Mouse (Mus musculus) limb, embryonic 11.5 days (tissue): Measurements from ENCODE around the gene Cenpm. TPM values are rescaled to one million over a fixed set of nuclear protein-coding genes. Genes with fewer than 3 reads are reported as not detected.

ENCODE experiments used
- ATAC-seq: fragments of 200-750 bp; cut with Nextera tagmentation; 2 replicates; pipeline ENCODE4 v1.8.0; 2017; ENCODE audit warnings: low read depth; ENCODE audit not compliant: insufficient number of reproducible peaks, low FRiP score, low TSS enrichment
- DNase-seq: peaks from one replicate; pipeline ENCODE4 v3.0.0-alpha.2; 2015; ENCODE audit warnings: low spot score
- H3K27ac ChIP-seq: fragments of 300-500 bp; sonication (generic); replicated peaks from 2 replicates; pipeline ENCODE4 v1.5.1; 2014; ENCODE audit warnings: low read depth, mild to moderate bottlenecking, low read length
- H3K27me3 ChIP-seq: fragments of 300-500 bp; sonication (generic); 2 replicates; pipeline ENCODE4 v1.6.1; 2014; ENCODE audit warnings: mild to moderate bottlenecking, low read length, mixed read lengths; ENCODE audit not compliant: control insufficient read depth, insufficient read depth
- H3K36me3 ChIP-seq: fragments of 300-500 bp; sonication (generic); 2 replicates; pipeline ENCODE4 v1.6.1; 2014; ENCODE audit warnings: mild to moderate bottlenecking, low read length, moderate library complexity, mixed read lengths; ENCODE audit not compliant: control insufficient read depth, insufficient read depth
- H3K4me1 ChIP-seq: fragments of 300-500 bp; sonication (generic); 2 replicates; pipeline ENCODE4 v1.6.1; 2014; ENCODE audit warnings: low read length, mixed read lengths; ENCODE audit not compliant: control insufficient read depth, insufficient read depth
- H3K4me2 ChIP-seq: fragments of 300-500 bp; sonication (generic); 2 replicates; pipeline ENCODE4 v1.6.1; 2014; ENCODE audit warnings: low read depth, mild to moderate bottlenecking, moderate library complexity; ENCODE audit not compliant: severe bottlenecking
- H3K4me3 ChIP-seq: fragments of 300-500 bp; sonication (generic); 2 replicates; pipeline ENCODE4 v1.5.1; 2014; ENCODE audit warnings: low read depth, low read length
- H3K9ac ChIP-seq: fragments of 300-500 bp; sonication (generic); 2 replicates; pipeline ENCODE4 v1.6.1; 2014; ENCODE audit warnings: mild to moderate bottlenecking, low read length
- H3K9me3 ChIP-seq: fragments of 300-500 bp; sonication (generic); 2 replicates; pipeline ENCODE4 v1.6.1; 2016; ENCODE audit warnings: low read length; ENCODE audit not compliant: control insufficient read depth
- WGBS: fragments of 180-500 bp; shearing (Covaris S2); extraction: QIAGEN DNeasy Blood & Tissue Kit; methylation state at CpG from one replicate; pipeline ENCODE4 v1.1.7; 2014; 5-methylcytosine and 5-hydroxymethylcytosine counted together
- polyA plus RNA-seq: library from polyadenylated mRNA; unstranded; fragments of >200 nt; fragmentation: Nextera tagmentation; extraction: Ambion mirVana; gene quantifications from 2 replicates; pipeline ENCODE4 v1.2.1, GENCODE M21; 2014

Cenpm gene
- polyA plus RNA-seq, 1 experiment from 2014 or later = 89.3 TPM

- WGBS = 2% methylated on average over 44 of the region's 44 CpGs
- no peaks in the 10 kb centered on the region for H3K9me3 ChIP-seq
- peak within 1 kb of the TSS; percentile 27 for H3K4me3 ChIP-seq
- ATAC-seq (no peak), DNase-seq (no peak)
- H3K4me1 ChIP-seq = no peaks in the 10 kb centered on the region; the same call in 1 of the 2 replicates
- H3K4me2 ChIP-seq = peak within 1 kb of the TSS; percentile 56
- H3K27me3 ChIP-seq = peaks cover 23% of the 10 kb centered on the region
- no peak within 1 kb of the TSS for H3K27ac ChIP-seq
- no peaks in the 10 kb centered on the region for H3K36me3 ChIP-seq
- 0 out of 2 replicates have a peak within 1 kb of the TSS, but pooled peaks have one; percentile 12 for H3K9ac ChIP-seq
Observed at GRCm38 (mm10) chr15:82223657-82224601, 20.6 kb downstream of the Cenpm start, which contains the start of gene Tnfrsf13c. Gene Tnfrsf13c, minus strand, starts transcription at chr15:82224369.

- H3K9ac ChIP-seq = no peak overlapping the region
Observed at GRCm38 (mm10) chr15:82223251-82223650, 21.3 kb downstream of the Cenpm start.

GRCm38 (mm10) chr15:82221104-82221860, 23.3 kb downstream of the Cenpm start:
- Histone ChIP-seq H3K4me3 (no peak overlapping the region), H3K9me3 (no peaks in the 10 kb centered on the region), H3K27me3 (peaks cover 26% of the 10 kb centered on the region), H3K4me2 (no peak overlapping the region), H3K36me3 (no peaks in the 10 kb centered on the region), H3K9ac (peak overlapping the region; percentile 13; the same call in 1 of the 2 replicates), H3K4me1 (no peaks in the 10 kb centered on the region; the same call in 1 of the 2 replicates), H3K27ac (no peak overlapping the region)
- DNase-seq (no peak), ATAC-seq (no peak)
- WGBS = 71% methylated on average over 14 of the region's 14 CpGs

More at GRCm38 (mm10) chr15:82223251-82223650, 21.3 kb downstream of the Cenpm start:
- 28% methylated on average over 6 of the region's 7 CpGs for WGBS
- H3K36me3 ChIP-seq = no peaks in the 10 kb centered on the region
- H3K27me3 ChIP-seq = peaks cover 23% of the 10 kb centered on the region
- no peaks in the 10 kb centered on the region for H3K9me3 ChIP-seq
- no peak overlapping the region for H3K27ac ChIP-seq
- no peaks in the 10 kb centered on the region; the same call in 1 of the 2 replicates for H3K4me1 ChIP-seq
- DNase-seq (no peak), ATAC-seq (no peak; the same call in 1 of the 2 replicates)
- no peak overlapping the region for H3K4me2 ChIP-seq
- H3K4me3 ChIP-seq = no peak overlapping the region

GRCm38 (mm10) chr15:82220003-82220675, 24.4 kb downstream of the Cenpm start:
- no peak for ATAC-seq
- WGBS = 65% methylated on average over 12 of the region's 12 CpGs
- no peak overlapping the region for H3K4me3 ChIP-seq

GRCm38 (mm10) chr15:82218778-82219666, 25.5 kb downstream of the Cenpm start:
- Histone ChIP-seq H3K9ac (no peak overlapping the region), H3K9me3 (no peaks in the 10 kb centered on the region), H3K4me1 (no peaks in the 10 kb centered on the region; the same call in 1 of the 2 replicates), H3K4me2 (no peak overlapping the region), H3K27me3 (peaks cover 29% of the 10 kb centered on the region), H3K27ac (no peak overlapping the region), H3K4me3 (no peak overlapping the region), H3K36me3 (no peaks in the 10 kb centered on the region)
- no peak for ATAC-seq
- WGBS = 79% methylated on average over 26 of the region's 26 CpGs
- no peak for DNase-seq

More at GRCm38 (mm10) chr15:82220003-82220675, 24.4 kb downstream of the Cenpm start:
- DNase-seq = no peak
- Histone ChIP-seq H3K4me2 (no peak overlapping the region), H3K27me3 (peaks cover 32% of the 10 kb centered on the region), H3K9ac (no peak overlapping the region), H3K4me1 (no peaks in the 10 kb centered on the region; the same call in 1 of the 2 replicates), H3K36me3 (no peaks in the 10 kb centered on the region), H3K27ac (no peak overlapping the region), H3K9me3 (no peaks in the 10 kb centered on the region)

- H3K4me2 ChIP-seq = no peak overlapping the region
- DNase-seq (no peak), ATAC-seq (no peak)
- no peak overlapping the region for H3K4me3 ChIP-seq
- H3K27me3 ChIP-seq = peaks cover 31% of the 10 kb centered on the region
- H3K9ac ChIP-seq = no peak overlapping the region
- 25% methylated on average over 9 of the region's 9 CpGs for WGBS
- H3K27ac ChIP-seq = no peak overlapping the region
- no peaks in the 10 kb centered on the region for H3K4me1 ChIP-seq
- no peaks in the 10 kb centered on the region for H3K36me3 ChIP-seq
- no peaks in the 10 kb centered on the region for H3K9me3 ChIP-seq
Observed at GRCm38 (mm10) chr15:82217980-82218379, 26.6 kb downstream of the Cenpm start.

- no peak for DNase-seq
- Histone ChIP-seq H3K36me3 (no peaks in the 10 kb centered on the region), H3K4me1 (0 out of 2 replicates have a peak, but pooled peaks cover 2% of the 10 kb centered on the region), H3K9ac (no peak overlapping the region), H3K4me3 (no peak overlapping the region), H3K27me3 (peaks cover 39% of the 10 kb centered on the region), H3K27ac (no peak overlapping the region), H3K4me2 (no peak overlapping the region), H3K9me3 (no peaks in the 10 kb centered on the region)
- ATAC-seq = no peak
- 12% methylated on average over 7 of the region's 7 CpGs for WGBS
Observed at GRCm38 (mm10) chr15:82217039-82217438, 27.5 kb downstream of the Cenpm start.
